Mouse (Mus musculus) layer of hippocampus, postnatal 14 days (tissue): ENCODE measurements at regions not wholly inside any gene's neighbourhood (a gene's known extent, or its start where the extent isn't known, plus 50 kb on each side); places are given as distances from the start of the nearest gene placed in this dataset.

Experiments used
- DNase-seq, 2 experiments: peaks; one replicate each; pipeline ENCODE4 v3.0.0; 2021 to 2022; ENCODE audit warnings: low spot score in 2 of 2, mixed read lengths in 1 of 2
- microRNA-seq, 2 experiments: library from miRNA; unstranded; fragments of <30 nt; microRNA quantifications; one replicate each; pipeline ENCODE4 v1.2.0; 2021

- no peak for DNase-seq
Observed at GRCm38 (mm10) chr13:107105510-107105909, 83.6 kb upstream of the Kif2a start.

GRCm38 (mm10) chr13:107101598-107101997 is 79.7 kb upstream of the Kif2a start:
- DNase-seq: peak; percentile 81 to 85

- no peak for DNase-seq
Observed at GRCm38 (mm10) chr13:107100852-107101325, 79.0 kb upstream of the Kif2a start.

- no peak for DNase-seq
Observed at GRCm38 (mm10) chr13:107100116-107100515, 78.2 kb upstream of the Kif2a start.

GRCm38 (mm10) chr13:107097005-107097404 is 75.1 kb upstream of the Kif2a start:
- DNase-seq: no peak

GRCm38 (mm10) chr13:107094976-107095716 is 73.2 kb upstream of the Kif2a start:
- no peak for DNase-seq

GRCm38 (mm10) chr13:107094487-107094886 is 72.6 kb upstream of the Kif2a start:
- no peak for DNase-seq

GRCm38 (mm10) chr13:107093683-107094082 is 71.8 kb upstream of the Kif2a start:
- DNase-seq: no peak

- no peak for DNase-seq
Observed at GRCm38 (mm10) chr13:107088198-107088597, 66.3 kb upstream of the Kif2a start.

GRCm38 (mm10) chr13:107087355-107087754 is 65.4 kb upstream of the Kif2a start:
- DNase-seq: no peak

- no peak for DNase-seq
Observed at GRCm38 (mm10) chr13:107078085-107078484, 56.2 kb upstream of the Kif2a start.

GRCm38 (mm10) chr13:107074917-107075316 is 53.0 kb upstream of the Kif2a start:
- DNase-seq: no peak

- peak; percentile 34 to 49 for DNase-seq
Observed at GRCm38 (mm10) chr13:107073039-107073620, 51.2 kb upstream of the Kif2a start.

GRCm38 (mm10) chr13:107072345-107073038 is 50.6 kb upstream of the Kif2a start:
- peak in 1 of 2 experiments; percentile 15 for DNase-seq

Small RNA genes in the stretch of these regions (microRNA-seq; reads per million reads assigned to microRNA genes)
- 0 reads per million in 2 experiments for gene Gm22118
